Mouse (Mus musculus): Measurements from ENCODE around the gene Ajm1. TPM values are rescaled to one million over a fixed set of nuclear protein-coding genes. Genes with fewer than 3 reads are reported as not detected.

Gene Ajm1
- polyA plus RNA-seq, 1 experiment from 2014 or later: 0.21 TPM

- Histone ChIP-seq H3K9ac (no peak overlapping the region), H3K27ac (no peak overlapping the region), H3K27me3 (peaks cover 38% of the 10 kb centered on the region), H3K4me1 (peaks cover 52% of the 10 kb centered on the region), H3K4me2 (no peak overlapping the region), H3K36me3 (peaks cover 46% of the 10 kb centered on the region), H3K9me3 (replicated peaks) (no peaks in the 10 kb centered on the region), H3K4me3 (replicated peaks) (no peak overlapping the region)
- WGBS: 55% methylated on average over 12 of the region's 12 CpGs
- ATAC-seq (replicated peaks; ENCODE audit: low FRiP score): no peak
Measured at GRCm38 (mm10) chr2:25582466-25583119, 1.0 kb upstream of the Ajm1 start.

DNA sequence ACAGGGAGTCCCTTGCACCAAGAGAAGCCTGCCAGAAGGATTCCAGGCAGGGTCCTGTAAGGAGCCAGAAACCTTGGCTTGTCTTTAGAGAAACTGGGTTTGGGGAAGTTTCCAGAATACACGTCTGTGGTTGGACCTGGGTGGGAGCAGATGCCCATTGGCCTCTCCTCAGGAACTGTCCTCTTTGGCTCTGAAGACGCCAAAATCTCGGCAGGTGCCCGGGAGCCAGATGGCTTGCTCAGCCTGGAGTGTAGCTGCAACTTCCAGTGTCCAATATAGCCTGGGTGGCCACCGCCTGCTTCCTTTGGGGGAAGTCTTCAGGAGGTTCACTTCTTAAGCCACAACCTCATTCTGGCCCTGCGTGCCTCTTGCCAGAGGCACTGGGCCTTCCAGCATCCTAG lies 344 bp upstream of the Ajm1 start:
- ATAC-seq (replicated peaks; ENCODE audit: low FRiP score): no peak
- 30% methylated on average over 6 of the region's 6 CpGs for WGBS
- H3K4me2 ChIP-seq: peak overlapping the region; percentile 70; the same call in 1 of the 2 replicates
- H3K4me1 ChIP-seq: peaks cover 59% of the 10 kb centered on the region
- H3K36me3 ChIP-seq: peaks cover 39% of the 10 kb centered on the region
- H3K9ac ChIP-seq: no peak overlapping the region
- no peaks in the 10 kb centered on the region for H3K9me3 ChIP-seq (replicated peaks)
- H3K4me3 ChIP-seq (replicated peaks): no peak overlapping the region
- no peak overlapping the region for H3K27ac ChIP-seq
- peaks cover 45% of the 10 kb centered on the region for H3K27me3 ChIP-seq

DNA sequence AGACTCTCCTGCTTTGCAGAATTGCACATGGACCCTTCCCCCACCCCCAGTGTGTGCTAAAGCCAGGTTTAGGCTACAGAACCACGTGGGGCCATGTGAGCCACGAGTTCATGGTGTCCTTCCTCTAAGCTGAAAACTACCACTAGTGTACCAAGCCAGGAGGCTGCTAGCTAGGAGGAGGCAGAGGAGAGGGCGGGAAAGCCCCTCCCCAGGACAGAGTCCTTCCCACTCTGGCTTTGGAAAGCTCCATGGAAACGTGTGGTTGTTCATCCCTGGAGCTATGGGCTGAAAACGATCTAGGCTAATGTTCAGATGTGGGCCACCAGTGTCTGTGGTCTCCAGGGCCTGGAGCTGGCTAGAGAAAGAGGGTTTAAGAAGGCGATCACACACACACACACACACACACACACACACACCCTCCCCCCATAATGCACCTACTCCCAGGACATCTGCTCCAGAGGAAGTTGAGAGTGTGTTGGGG lies 896 bp downstream of the Ajm1 start:
- Histone ChIP-seq H3K27ac (no peak overlapping the region), H3K4me1 (peaks cover 66% of the 10 kb centered on the region), H3K9ac (no peak overlapping the region), H3K4me2 (peak overlapping the region; percentile 70), H3K36me3 (peaks cover 28% of the 10 kb centered on the region), H3K27me3 (peaks cover 56% of the 10 kb centered on the region), H3K4me3 (replicated peaks) (no peak overlapping the region), H3K9me3 (replicated peaks) (no peaks in the 10 kb centered on the region)
- no peak for ATAC-seq (replicated peaks; ENCODE audit: low FRiP score)
- WGBS: 49% methylated on average over 6 of the region's 6 CpGs

DNA sequence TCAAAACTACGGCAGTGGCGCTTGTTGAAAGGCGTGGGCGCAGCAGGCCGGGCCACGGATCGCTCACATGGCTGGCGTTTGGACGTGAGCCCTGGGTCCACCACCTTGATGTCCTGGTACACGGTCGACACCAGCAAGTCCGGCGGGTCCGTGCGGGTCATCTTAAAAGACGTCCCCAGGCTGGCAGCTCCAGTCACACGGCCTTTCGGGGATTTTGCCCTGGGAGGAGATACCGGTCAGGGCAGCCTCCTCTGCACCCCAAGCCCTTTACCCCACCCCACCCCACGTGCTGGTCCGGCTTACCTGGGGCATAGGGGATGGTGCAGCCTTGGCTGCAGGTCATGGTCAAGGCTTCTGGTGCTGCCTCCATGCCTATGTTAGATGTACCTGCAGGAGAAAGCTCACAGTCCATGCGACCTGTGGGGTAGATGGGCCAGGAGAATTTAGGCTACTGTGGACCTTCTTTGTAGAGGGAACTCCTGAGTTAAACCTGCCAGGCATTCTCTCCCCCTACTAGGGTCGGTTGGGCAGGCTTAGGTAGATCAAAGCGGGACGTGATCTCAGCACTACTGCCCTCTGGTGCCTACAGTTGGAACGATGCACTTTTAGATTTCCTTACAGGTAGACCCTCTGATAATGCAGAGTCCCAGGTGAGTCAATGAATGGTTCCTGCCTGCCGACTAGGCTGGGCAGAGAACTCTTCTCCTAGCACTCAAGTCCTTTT lies 1.7 kb downstream of the Ajm1 start:
- H3K36me3 ChIP-seq: peaks cover 21% of the 10 kb centered on the region
- H3K4me3 ChIP-seq (replicated peaks): peak overlapping the region; percentile 36
- H3K4me2 ChIP-seq: peak overlapping the region; percentile 47
- H3K9me3 ChIP-seq (replicated peaks): no peaks in the 10 kb centered on the region
- no peak overlapping the region for H3K27ac ChIP-seq
- H3K9ac ChIP-seq: no peak overlapping the region
- peaks cover 56% of the 10 kb centered on the region for H3K27me3 ChIP-seq
- no peak for ATAC-seq (replicated peaks; ENCODE audit: low FRiP score)
- H3K4me1 ChIP-seq: peaks cover 71% of the 10 kb centered on the region
- WGBS: 4% methylated on average over 27 of the region's 27 CpGs

DNA sequence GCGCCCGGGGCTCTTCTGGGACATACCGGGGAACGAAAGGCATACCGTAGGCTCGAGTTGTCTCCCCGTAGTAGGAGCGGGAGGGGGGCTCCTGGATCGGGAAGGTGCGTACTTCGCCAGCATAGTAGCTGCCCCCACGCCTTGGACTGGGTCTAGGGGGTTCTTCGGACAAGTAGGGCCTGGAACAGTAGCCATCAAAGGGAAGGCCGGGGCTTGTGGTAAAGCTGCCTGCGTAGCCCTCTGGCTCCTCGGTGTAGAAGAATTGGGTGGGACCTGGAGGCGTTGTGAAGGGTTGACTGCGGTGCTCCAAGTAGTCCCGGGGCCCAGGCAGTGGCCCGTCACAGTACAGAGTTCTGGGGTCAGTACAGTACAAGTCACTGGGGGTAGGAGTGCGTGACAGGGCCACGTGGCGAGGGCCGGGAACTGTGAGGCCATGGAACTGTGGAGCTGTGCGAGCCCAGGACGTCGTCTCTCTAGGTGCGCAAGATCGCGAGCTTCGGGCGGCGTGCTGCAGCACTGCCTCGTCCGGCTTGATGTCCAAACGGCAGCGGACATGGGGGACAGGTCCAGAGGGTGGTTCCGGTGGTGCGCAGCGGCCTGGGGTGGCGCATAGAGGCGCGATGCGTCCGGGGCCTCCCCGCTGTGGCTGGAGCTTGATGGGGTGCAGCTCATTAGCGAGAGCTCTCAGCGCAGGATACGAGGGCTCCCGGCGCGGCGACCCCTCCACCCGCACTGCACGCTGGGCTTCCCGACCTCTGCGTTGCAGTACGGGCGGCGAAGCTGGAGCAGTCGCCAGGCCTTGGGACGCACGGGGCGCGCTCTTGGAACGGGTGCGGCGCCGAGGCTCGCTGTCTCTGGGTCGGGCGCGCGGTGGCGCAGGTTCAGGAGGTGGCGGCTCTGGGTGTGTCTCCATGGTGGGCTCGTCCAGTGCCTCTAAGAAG lies 2.5 kb downstream of the Ajm1 start:
- WGBS: 6% methylated on average over 69 of the region's 77 CpGs
- peak overlapping the region; percentile 36 for H3K4me3 ChIP-seq (replicated peaks)
- no peak overlapping the region for H3K9ac ChIP-seq
- H3K27ac ChIP-seq: no peak overlapping the region
- H3K4me2 ChIP-seq: peak overlapping the region; percentile 56
- ATAC-seq (replicated peaks; ENCODE audit: low FRiP score): no peak
- H3K4me1 ChIP-seq: peaks cover 73% of the 10 kb centered on the region
- H3K36me3 ChIP-seq: peaks cover 12% of the 10 kb centered on the region
- H3K27me3 ChIP-seq: peaks cover 56% of the 10 kb centered on the region
- no peaks in the 10 kb centered on the region for H3K9me3 ChIP-seq (replicated peaks)

DNA sequence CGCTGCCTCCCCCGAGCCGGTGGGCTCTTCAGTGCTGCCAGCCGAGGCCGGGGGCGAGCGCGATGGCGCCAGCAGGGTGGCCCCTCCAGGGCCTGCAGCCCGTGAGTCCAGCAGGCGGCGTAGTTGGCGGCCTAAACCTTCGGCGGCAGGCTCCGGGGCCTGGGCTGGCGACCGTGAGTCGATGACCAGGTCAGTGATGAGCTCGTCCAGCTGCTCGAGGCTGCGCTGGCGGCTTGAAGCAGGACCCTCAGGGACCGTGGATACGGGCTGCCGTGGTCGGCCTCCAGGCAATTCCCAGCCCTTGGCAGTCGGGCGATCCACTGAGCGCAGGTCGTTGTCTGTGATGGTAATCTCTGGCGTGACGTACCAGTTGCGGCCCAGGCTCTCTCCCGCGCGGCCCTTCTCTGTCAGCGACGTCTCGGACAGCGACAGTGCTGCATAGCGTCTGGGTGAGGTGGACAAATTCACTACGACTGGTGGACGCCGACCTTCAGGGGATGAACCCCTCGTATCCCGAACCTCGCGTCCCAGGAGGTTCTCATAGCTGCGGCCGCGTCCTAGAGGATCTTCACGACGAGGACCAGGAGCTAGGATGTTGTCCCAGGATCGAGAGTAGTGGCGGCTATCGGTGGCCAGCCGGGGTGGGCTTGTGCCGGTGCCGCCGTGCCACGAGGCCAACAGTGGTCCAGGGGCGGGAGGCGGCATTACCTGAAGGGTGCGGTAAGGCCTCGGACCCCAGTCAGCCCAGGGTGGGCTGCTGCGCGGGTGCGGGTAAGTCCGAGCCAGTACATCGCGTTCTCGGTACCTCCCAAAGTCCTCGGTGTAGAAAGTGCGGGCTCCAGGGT lies 3.4 kb downstream of the Ajm1 start:
- peaks cover 82% of the 10 kb centered on the region for H3K4me1 ChIP-seq
- no peaks in the 10 kb centered on the region for H3K9me3 ChIP-seq (replicated peaks)
- WGBS: 5% methylated on average over 75 of the region's 75 CpGs
- no peak overlapping the region for H3K9ac ChIP-seq
- peaks cover 4% of the 10 kb centered on the region for H3K36me3 ChIP-seq
- peaks cover 56% of the 10 kb centered on the region for H3K27me3 ChIP-seq
- H3K4me2 ChIP-seq: peak overlapping the region; percentile 56
- no peak overlapping the region for H3K27ac ChIP-seq
- no peak for ATAC-seq (replicated peaks; ENCODE audit: low FRiP score)
- peak overlapping the region; percentile 36 for H3K4me3 ChIP-seq (replicated peaks)

DNA sequence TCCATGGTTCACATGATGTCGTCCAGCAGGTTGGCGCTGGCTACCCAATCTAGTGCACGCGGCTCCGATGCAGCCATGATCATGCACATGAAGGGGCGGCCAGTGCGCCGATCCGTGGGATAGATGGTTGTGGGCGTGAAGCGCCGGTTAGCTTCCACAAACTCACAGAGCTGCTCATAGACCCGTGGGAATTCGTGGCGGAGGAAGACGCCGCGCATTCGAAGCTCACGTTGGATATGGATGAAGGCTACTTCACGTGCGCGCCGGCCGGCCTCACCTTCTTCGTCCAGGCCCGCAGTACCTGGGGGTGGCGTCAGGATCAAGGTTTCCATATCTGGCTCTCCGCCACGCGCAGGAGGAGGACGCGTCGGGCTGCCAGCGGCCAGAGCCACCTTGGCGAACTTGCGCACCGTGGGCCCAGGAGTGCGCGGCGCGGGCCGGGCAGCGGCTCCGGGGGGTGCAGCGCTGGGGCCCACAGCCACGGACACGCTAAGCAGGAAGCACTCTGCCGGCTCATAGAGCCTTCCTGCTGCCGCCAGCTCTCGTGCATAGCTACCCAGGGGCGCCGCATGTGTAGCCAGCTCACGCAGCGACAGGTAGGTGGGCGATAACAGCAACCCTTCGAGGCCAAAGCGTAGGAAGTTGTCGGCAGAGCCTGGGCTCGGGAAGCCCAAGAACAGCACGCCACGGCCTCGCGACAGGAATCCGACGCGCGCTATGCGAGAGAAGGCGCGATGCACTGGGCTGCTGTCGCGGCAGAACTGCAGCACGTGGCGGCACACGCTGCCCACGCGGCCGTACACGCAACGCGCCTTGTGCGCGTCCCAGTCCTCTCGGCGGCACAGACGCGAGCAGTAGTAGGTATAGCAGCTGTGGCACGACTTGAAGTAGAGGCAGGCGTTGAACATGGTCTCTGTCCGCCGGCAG lies 4.3 kb downstream of the Ajm1 start:
- H3K36me3 ChIP-seq: peaks cover 9% of the 10 kb centered on the region
- H3K27ac ChIP-seq: no peak overlapping the region
- peaks cover 76% of the 10 kb centered on the region for H3K4me1 ChIP-seq
- H3K4me2 ChIP-seq: peak overlapping the region; percentile 56
- H3K27me3 ChIP-seq: peaks cover 56% of the 10 kb centered on the region
- H3K4me3 ChIP-seq (replicated peaks): peak overlapping the region; percentile 36
- H3K9me3 ChIP-seq (replicated peaks): no peaks in the 10 kb centered on the region
- 13% methylated on average over 92 of the region's 92 CpGs for WGBS
- no peak for ATAC-seq (replicated peaks; ENCODE audit: low FRiP score)
- no peak overlapping the region for H3K9ac ChIP-seq

DNA sequence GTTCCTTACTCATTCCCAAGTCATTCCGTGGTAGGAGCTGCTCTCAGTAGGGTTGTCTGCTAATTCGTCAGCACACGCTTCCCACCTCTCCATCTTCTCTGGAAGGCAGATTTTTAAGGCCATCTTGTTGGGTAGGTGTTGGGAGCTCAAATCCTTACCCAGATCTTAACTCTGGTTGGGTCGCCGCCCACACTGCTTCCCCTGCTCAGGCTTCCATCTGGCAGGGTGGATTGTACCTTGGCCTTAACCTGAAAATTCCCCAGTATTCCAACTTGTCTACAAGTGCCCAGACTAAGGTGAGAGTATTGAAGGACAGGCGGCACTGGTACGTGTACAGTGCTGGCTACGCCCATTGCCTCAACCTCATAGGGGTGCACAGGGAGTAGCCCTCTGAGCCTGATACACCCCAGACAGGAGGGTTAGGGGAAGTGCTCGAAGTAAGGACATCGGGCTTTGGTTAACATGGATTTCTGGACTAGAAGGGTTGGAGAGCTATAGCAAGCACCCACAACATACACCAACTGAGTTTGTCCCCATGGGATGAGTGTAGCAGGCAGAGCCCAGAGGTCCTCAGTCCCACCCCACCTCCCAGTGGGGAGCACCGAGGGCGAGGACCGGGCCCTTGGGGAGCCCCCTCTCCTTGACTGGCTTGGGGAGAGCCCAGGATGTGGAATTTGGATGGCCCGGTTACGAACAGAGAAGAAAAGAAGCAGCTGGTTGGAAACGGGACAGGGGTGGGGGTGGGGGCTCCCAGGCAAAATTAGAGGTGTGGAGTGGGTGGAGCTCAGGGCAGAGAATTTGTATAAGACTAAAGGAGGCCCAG lies 5.3 kb downstream of the Ajm1 start:
- H3K4me1 ChIP-seq: peaks cover 67% of the 10 kb centered on the region
- no peak overlapping the region for H3K4me3 ChIP-seq (replicated peaks)
- no peak for ATAC-seq (replicated peaks; ENCODE audit: low FRiP score)
- no peak overlapping the region for H3K27ac ChIP-seq
- peaks cover 55% of the 10 kb centered on the region for H3K27me3 ChIP-seq
- WGBS: 78% methylated on average over 16 of the region's 16 CpGs
- H3K9me3 ChIP-seq (replicated peaks): no peaks in the 10 kb centered on the region
- peak overlapping the region; percentile 90; the same call in 1 of the 2 replicates for H3K4me2 ChIP-seq
- peaks cover 18% of the 10 kb centered on the region for H3K36me3 ChIP-seq
- H3K9ac ChIP-seq: no peak overlapping the region

DNA sequence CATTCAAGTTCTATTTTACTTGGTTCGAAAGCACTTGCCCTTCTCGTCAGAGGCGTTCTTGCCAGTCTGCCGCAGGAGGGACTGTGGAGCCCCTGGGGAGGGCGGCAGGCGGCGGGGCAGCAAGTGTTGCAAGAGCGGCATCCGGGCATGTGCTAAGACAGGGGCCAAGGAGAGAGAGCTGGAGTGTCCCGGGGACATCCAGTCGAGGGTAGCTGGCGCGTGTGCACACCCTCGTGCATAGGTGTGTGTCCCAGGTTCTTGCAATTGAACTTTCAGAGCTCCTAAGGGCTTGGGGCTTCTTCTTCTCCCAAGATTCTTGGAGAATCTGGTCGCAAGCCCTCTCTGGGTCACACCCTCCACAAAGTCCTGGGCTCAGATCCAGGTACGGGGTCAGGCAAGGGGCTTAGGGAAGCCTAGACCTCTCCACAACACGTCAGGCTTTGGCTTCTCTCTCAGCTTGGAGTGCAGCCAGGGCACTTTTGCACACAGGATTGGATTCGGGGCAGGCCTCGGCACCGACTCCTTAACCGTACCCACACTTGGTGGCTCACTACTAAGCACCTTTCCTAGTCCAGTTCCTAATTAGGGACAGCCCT lies 6.0 kb downstream of the Ajm1 start:
- H3K36me3 ChIP-seq: peaks cover 25% of the 10 kb centered on the region
- 17% methylated on average over 21 of the region's 21 CpGs for WGBS
- peak overlapping the region; percentile 65 for H3K4me3 ChIP-seq (replicated peaks)
- peak overlapping the region; percentile 48; the same call in 1 of the 2 replicates for H3K9ac ChIP-seq
- H3K27me3 ChIP-seq: peaks cover 48% of the 10 kb centered on the region
- peak overlapping the region; percentile 90 for H3K4me2 ChIP-seq
- no peak for ATAC-seq (replicated peaks; ENCODE audit: low FRiP score)
- peaks cover 60% of the 10 kb centered on the region for H3K4me1 ChIP-seq
- no peaks in the 10 kb centered on the region for H3K9me3 ChIP-seq (replicated peaks)
- H3K27ac ChIP-seq: peak overlapping the region; percentile 95

Data from kidney, embryonic 15.5 days (tissue).